In genomic region chr6:104312993-104313392, GRCm38 (mm10) we compare ENCODE assay signal across 8 mouse cellular contexts.
DNase-seq lines count a peak whose midpoint lies in the region; ATAC-seq lines count a peak whose summit lies in the region.

No protein-coding gene starts in this region.

- peak; percentile 3 for DNase-seq in adrenal gland, postnatal 25 days
- no peak for DNase-seq in adrenal gland, adult 2 months
- peak; percentile 4 to 53 for DNase-seq in frontal cortex, adult 2 months (ENCODE audit: extremely low spot score in 1 of 2, low spot score in 1 of 2)
- DNase-seq in layer of hippocampus, postnatal 36 days, result peak; percentile 16 to 17
- peak; percentile 39 for DNase-seq in right cerebral cortex, postnatal 25 days
- no peak for DNase-seq in kidney, adult 18-20 months
- no peak for DNase-seq in heart, postnatal 25 days (ENCODE audit: low spot score)

- intact Hi-C loops in heart, postnatal 25 days (cut with DNase I), result no loop called here

- ATAC-seq in monocyte, adult 5-6 weeks (replicated peaks; ENCODE audit: insufficient number of reproducible peaks, low FRiP score, low TSS enrichment, poor library complexity, severe bottlenecking), result no peak

Comparison
In these comparisons a context has a peak if more than half of its experiments do, and no peak if none do; other contexts are left out.
1. DNase-seq: peak in adrenal gland, postnatal 25 days (single experiment), frontal cortex, adult 2 months (2 of 2), layer of hippocampus, postnatal 36 days (2 of 2) and right cerebral cortex, postnatal 25 days (single experiment); none in adrenal gland, adult 2 months (single experiment), kidney, adult 18-20 months (single experiment) and heart, postnatal 25 days (single experiment).